Mouse (Mus musculus) layer of hippocampus, adult 11-12 months (tissue): ENCODE measurements around the gene Grm6.

ENCODE experiments used
- DNase-seq: peaks from one replicate; pipeline ENCODE4 v3.0.0; 2022; ENCODE audit warnings: low spot score

Grm6 gene

GRCm38 (mm10) chr11:50850177-50850735 is at the start of gene Grm6:
Grm6 (plus strand) TSS chr11:50850685.
- no peak for DNase-seq

GRCm38 (mm10) chr11:50814233-50814632 is 36.3 kb upstream of the Grm6 start:
- no peak for DNase-seq

- DNase-seq, result no peak
These were observed 24.3 kb upstream of the Grm6 start for GRCm38 (mm10) chr11:50826214-50826613.

GRCm38 (mm10) chr11:50827010-50827953 is 23.2 kb upstream of the Grm6 start, which contains the start of gene Zfp354c:
Zfp354c (minus strand) TSS chr11:50827724.
- DNase-seq, result peak; percentile 87

- no peak for DNase-seq
These were observed 14.8 kb upstream of the Grm6 start for GRCm38 (mm10) chr11:50835727-50836126.

- DNase-seq, result peak; percentile 96
These were observed 9.3 kb upstream of the Grm6 start, which contains the start of gene Zfp879 for GRCm38 (mm10) chr11:50841023-50841735. Zfp879 (minus strand) TSS chr11:50841552.

GRCm38 (mm10) chr11:50845951-50846350 is 4.5 kb upstream of the Grm6 start:
- no peak for DNase-seq

GRCm38 (mm10) chr11:50847047-50847446 is 3.4 kb upstream of the Grm6 start:
- no peak for DNase-seq

- no peak for DNase-seq
These were observed 1.9 kb upstream of the Grm6 start for GRCm38 (mm10) chr11:50848520-50849137.

GRCm38 (mm10) chr11:50849310-50849709 is 1.2 kb upstream of the Grm6 start:
- no peak for DNase-seq

- no peak for DNase-seq
These were observed 610 bp downstream of the Grm6 start for GRCm38 (mm10) chr11:50850989-50851601.

- DNase-seq, result no peak
These were observed 28.2 kb downstream of the Grm6 start for GRCm38 (mm10) chr11:50878641-50879040.

- DNase-seq, result no peak
These were observed 33.3 kb downstream of the Grm6 start for GRCm38 (mm10) chr11:50883756-50884155.

- DNase-seq, result no peak
These were observed 35.9 kb downstream of the Grm6 start for GRCm38 (mm10) chr11:50886231-50886932.

GRCm38 (mm10) chr11:50886933-50887293 is 36.4 kb downstream of the Grm6 start:
- DNase-seq, result no peak

GRCm38 (mm10) chr11:50887390-50888128 is 37.1 kb downstream of the Grm6 start, which contains the start of gene Zfp454:
Zfp454 (minus strand) TSS chr11:50887651.
- DNase-seq, result peak; percentile 94

- no peak for DNase-seq
These were observed 42.0 kb downstream of the Grm6 start for GRCm38 (mm10) chr11:50892441-50892840.

GRCm38 (mm10) chr11:50897359-50897758 is 46.9 kb downstream of the Grm6 start:
- DNase-seq, result no peak

- no peak for DNase-seq
These were observed 57.7 kb downstream of the Grm6 start for GRCm38 (mm10) chr11:50908136-50908535.

- no peak for DNase-seq
These were observed 62.8 kb downstream of the Grm6 start for GRCm38 (mm10) chr11:50913301-50913700.
